Mouse (Mus musculus): Measurements from ENCODE around the gene Elof1. TPM values are rescaled to one million over a fixed set of nuclear protein-coding genes. Genes with fewer than 3 reads are reported as not detected.

The Elof1 gene
- total RNA-seq, 2 experiments from 2014 or later = 66.9 to 71.1 TPM

DNA sequence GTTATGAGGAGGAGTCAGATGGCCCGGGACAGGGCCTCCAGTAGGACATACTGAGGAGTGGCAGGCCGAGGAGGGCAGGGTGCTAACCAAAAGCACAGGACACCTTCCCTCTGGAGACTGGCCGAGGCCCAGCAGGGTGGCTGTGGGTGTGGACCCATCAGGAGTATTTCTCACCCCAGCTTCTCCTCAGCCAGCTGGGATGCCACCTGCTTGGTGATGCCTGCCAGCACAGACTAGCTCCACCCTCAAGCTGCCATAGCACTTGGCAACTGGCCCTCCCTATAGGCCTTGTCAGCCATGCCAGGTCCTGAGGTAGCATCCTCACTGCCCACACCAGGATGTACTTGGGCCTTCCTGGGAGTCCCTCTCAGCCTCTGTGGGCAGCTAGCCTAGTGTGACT, 52.6 kb downstream of the Elof1 start:
- intact Hi-C loops (cut with DNase I) = loop anchor here (5.0 kb wide), 1 partner anchor 147 kb away; the partner anchor contains the start of gene Rab3d
- DNase-seq (ENCODE audit: low spot score in 2 of 2) = peak in 1 of 2 experiments; percentile 62

Small RNAs within 50 kb of the gene (microRNA-seq; reads per million reads assigned to microRNA genes)
- gene Mir7084 = 0 to 0.67 reads per million in 2 experiments

Other genes with a start within 250 kb of the Elof1 start
- gene Rab3d, start 199.0 kb downstream of the Elof1 start, total RNA-seq (2021) = 10 to 100 TPM; 15.4 to 17.5 TPM
- 10 to 100 TPM; 13.7 to 16.5 TPM for gene Ccdc159, start 189.7 kb downstream of the Elof1 start, total RNA-seq (2021)
- gene Tmem205, start 189.6 kb downstream of the Elof1 start, total RNA-seq (2021) = 10 to 100 TPM; 31.5 to 39.3 TPM
- gene Plppr2, start 180.1 kb downstream of the Elof1 start, total RNA-seq (2021) = 100 to 1,000 TPM; 203 to 219 TPM
- 10 to 100 TPM; 14.3 to 15.6 TPM for gene Swsap1, start 161.4 kb downstream of the Elof1 start, total RNA-seq (2021)
- 1 to 10 TPM; 7.9 to 8.9 TPM for gene Epor, start 153.7 kb downstream of the Elof1 start, total RNA-seq (2021)
- gene Rgl3, start 127.7 kb downstream of the Elof1 start, total RNA-seq (2021) = 1 to 10 TPM; 1.8 to 2.0 TPM
- 1 to 10 TPM; 8.2 to 9.1 TPM for gene Ccdc151, start 114.5 kb downstream of the Elof1 start, total RNA-seq (2021)
- gene Prkcsh, start 114.4 kb downstream of the Elof1 start, total RNA-seq (2021) = 10 to 100 TPM; 97.0 to 98.1 TPM
- 100 to 1,000 TPM; 158 to 160 TPM for gene Elavl3, start 65.1 kb downstream of the Elof1 start, total RNA-seq (2021)
- gene Gm49318, start 45.9 kb downstream of the Elof1 start, total RNA-seq (2021) = 1 to 10 TPM in 1 of 2 experiments, under 1 TPM in 1; 0.94 to 4.1 TPM
- gene Zfp653, start 45.8 kb downstream of the Elof1 start, total RNA-seq (2021) = 10 to 100 TPM; 18.0 to 19.3 TPM
- gene Ecsit, start 31.7 kb downstream of the Elof1 start, total RNA-seq (2021) = 10 to 100 TPM; 40.5 to 45.2 TPM
- gene Cnn1, start 18.0 kb downstream of the Elof1 start, total RNA-seq (2021) = 1 to 10 TPM in 1 of 2 experiments, under 1 TPM in 1; 0.25 to 1.0 TPM
- gene Acp5, start 18.5 kb upstream of the Elof1 start, total RNA-seq (2021) = under 1 TPM; 0.28 to 0.41 TPM
- 10 to 100 TPM; 40.5 to 47.1 TPM for gene Pigyl, start 39.7 kb upstream of the Elof1 start, total RNA-seq (2021)
- not detected for gene Zfp872, start 70.9 kb upstream of the Elof1 start, total RNA-seq (2021)
- gene Zfp809, start 108.5 kb upstream of the Elof1 start, total RNA-seq (2021) = 10 to 100 TPM; 18.4 to 22.4 TPM
- 1 to 10 TPM; 3.4 to 4.2 TPM for gene Zfp599, start 142.7 kb upstream of the Elof1 start, total RNA-seq (2021)
- 10 to 100 TPM; 17.2 to 17.7 TPM for gene Zfp810, start 190.5 kb upstream of the Elof1 start, total RNA-seq (2021)

All from left cerebral cortex, postnatal 25 days (tissue).